24 mouse cellular contexts compared by ENCODE assay signal in the genomic region with DNA sequence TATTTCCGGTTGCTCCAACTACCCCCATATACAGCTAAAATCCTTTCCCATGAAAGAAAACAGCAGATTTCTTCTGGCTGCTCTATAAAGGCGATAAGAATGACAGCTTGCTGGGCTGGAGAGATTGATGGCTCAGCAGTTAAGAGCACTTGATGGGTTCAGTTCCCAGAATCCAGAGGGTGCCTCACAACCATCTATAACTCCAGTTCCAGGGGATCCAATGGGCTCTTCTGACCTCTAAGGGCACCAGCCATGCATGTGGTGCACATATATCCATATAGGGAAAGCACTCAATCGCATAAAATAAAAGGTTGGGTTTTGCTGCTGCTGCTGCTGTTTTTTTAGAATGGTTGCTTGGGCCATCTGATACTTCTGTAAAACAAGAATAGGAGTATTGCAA.
DNase-seq lines count a peak whose midpoint lies in the region; ATAC-seq and TF ChIP-seq lines count a peak whose summit lies in the region.
"Had no signal": no experiment of that assay in that cellular context is flagged by ENCODE, and none has a peak within 500 bp of the region (broad histone marks: within the 10 kb centered on the region; RNA-seq: fewer than 3 reads in every experiment).

No protein-coding gene starts in this region.

- 0 out of 2 replicates have a peak, but pooled peaks cover 3% of the 10 kb centered on the region for H3K4me1 ChIP-seq in heart, embryonic 12.5 days (replicated peaks)
- peaks cover 31% of the 10 kb centered on the region; the same call in 1 of the 2 replicates for H3K4me1 ChIP-seq in kidney, embryonic 16.5 days (ENCODE audit: insufficient read depth, low read length)
- H3K4me1 ChIP-seq in lung, embryonic 14.5 days (ENCODE audit: insufficient read depth) = no peaks in the 10 kb centered on the region
- H3K4me1 ChIP-seq: embryonic facial prominence, embryonic 13.5 days; forebrain, embryonic 15.5 days had no signal

- DNase-seq in heart, adult 11 months = peak; percentile 25
- no peak for DNase-seq in kidney, adult 11 months
- DNase-seq in lung, embryonic 14.5 days = peak; percentile 15
- DNase-seq in lung, postnatal 10 days = no peak
- DNase-seq: adrenal gland, adult 8-10 months; adrenal gland, postnatal 25 days; cerebellum, adult 11-12 months; cerebellum, adult 8-10 months; cerebellum, postnatal 10 days; cerebellum, postnatal 36 days; embryo, embryonic 11 days; gastrocnemius, postnatal 25 days had no signal

- H3K36me3 ChIP-seq in heart, embryonic 12.5 days = no peaks in the 10 kb centered on the region
- no peaks in the 10 kb centered on the region for H3K36me3 ChIP-seq in kidney, embryonic 16.5 days (ENCODE audit: insufficient read depth, low read length)
- no peaks in the 10 kb centered on the region for H3K36me3 ChIP-seq in lung, embryonic 14.5 days (ENCODE audit: insufficient read depth)
- H3K36me3 ChIP-seq: embryonic facial prominence, embryonic 10.5 days; embryonic facial prominence, embryonic 13.5 days; forebrain, embryonic 12.5 days; forebrain, embryonic 15.5 days; heart, embryonic 10.5 days; hindbrain, embryonic 12.5 days; hindbrain, embryonic 15.5 days had no signal

- no peak overlapping the region for H3K9ac ChIP-seq in heart, embryonic 12.5 days
- H3K9ac ChIP-seq in kidney, embryonic 16.5 days (replicated peaks; ENCODE audit: low read length) = no peak overlapping the region
- H3K9ac ChIP-seq in lung, embryonic 14.5 days = no peak overlapping the region
- H3K9ac ChIP-seq: embryonic facial prominence, embryonic 13.5 days; forebrain, embryonic 12.5 days; forebrain, embryonic 15.5 days; hindbrain, embryonic 12.5 days; hindbrain, embryonic 15.5 days had no signal

- no peaks in the 10 kb centered on the region for H3K27me3 ChIP-seq in heart, embryonic 12.5 days (replicated peaks)
- H3K27me3 ChIP-seq in kidney, embryonic 16.5 days (ENCODE audit: insufficient read depth, low read length) = no peaks in the 10 kb centered on the region
- H3K27me3 ChIP-seq in lung, embryonic 14.5 days (ENCODE audit: insufficient read depth, low read length) = no peaks in the 10 kb centered on the region
- H3K27me3 ChIP-seq: forebrain, embryonic 15.5 days; hindbrain, embryonic 12.5 days; hindbrain, embryonic 15.5 days had no signal

- 66% methylated on average over 3 of the region's 3 CpGs for WGBS in heart, embryonic 12.5 days
- 32% methylated on average over 3 of the region's 3 CpGs for WGBS in kidney, embryonic 16.5 days
- WGBS in lung, embryonic 14.5 days = 38% methylated on average over 3 of the region's 3 CpGs

- ATAC-seq in heart, embryonic 12.5 days (ENCODE audit: insufficient number of reproducible peaks, low FRiP score) = no peak
- ATAC-seq in kidney, embryonic 16.5 days (ENCODE audit: low FRiP score, low TSS enrichment) = peak; percentile 68
- ATAC-seq in lung, embryonic 14.5 days (ENCODE audit: insufficient read depth) = no peak
- ATAC-seq: activated CD4-positive, CD25-positive, alpha-beta regulatory T cell, adult 4 months; forebrain, embryonic 15.5 days had no signal

- H3K27ac ChIP-seq in heart, embryonic 12.5 days (ENCODE audit: poor library complexity, severe bottlenecking) = no peak overlapping the region
- peak overlapping the region; percentile 84 for H3K27ac ChIP-seq in kidney, embryonic 16.5 days (ENCODE audit: low read length)
- H3K27ac ChIP-seq in lung, embryonic 14.5 days (ENCODE audit: low read depth) = no peak overlapping the region
- H3K27ac ChIP-seq: embryonic facial prominence, embryonic 10.5 days; embryonic facial prominence, embryonic 13.5 days; forebrain, embryonic 12.5 days; forebrain, embryonic 15.5 days; heart, adult 2 months; heart, embryonic 10.5 days; hindbrain, embryonic 12.5 days; hindbrain, embryonic 15.5 days had no signal

- peaks cover 4% of the 10 kb centered on the region; the same call in 1 of the 2 replicates for H3K9me3 ChIP-seq in heart, embryonic 12.5 days (replicated peaks)
- no peaks in the 10 kb centered on the region for H3K9me3 ChIP-seq in kidney, embryonic 16.5 days (ENCODE audit: low read length)
- no peaks in the 10 kb centered on the region for H3K9me3 ChIP-seq in lung, embryonic 14.5 days (ENCODE audit: low read depth, low read length)
- H3K9me3 ChIP-seq: embryonic facial prominence, embryonic 10.5 days; embryonic facial prominence, embryonic 13.5 days; forebrain, embryonic 12.5 days; forebrain, embryonic 15.5 days; heart, embryonic 10.5 days; hindbrain, embryonic 12.5 days; hindbrain, embryonic 15.5 days had no signal

- no peak overlapping the region for H3K4me3 ChIP-seq in heart, embryonic 12.5 days
- H3K4me3 ChIP-seq in kidney, embryonic 16.5 days (ENCODE audit: low read length) = no peak overlapping the region
- H3K4me3 ChIP-seq in lung, embryonic 14.5 days (ENCODE audit: low read depth, low read length) = no peak overlapping the region
- H3K4me3 ChIP-seq: embryonic facial prominence, embryonic 10.5 days; embryonic facial prominence, embryonic 13.5 days; erythroblast, embryonic 14.5 days; forebrain, embryonic 12.5 days; forebrain, embryonic 15.5 days; heart, adult 2 months; heart, embryonic 10.5 days; hindbrain, embryonic 12.5 days; hindbrain, embryonic 15.5 days had no signal

- TF ChIP-seq CTCF in lung, embryonic 14.5 days (IDR thresholded peaks at IDR 0.05; ENCODE audit: low read depth) = no peak

- no peak overlapping the region for H3K4me2 ChIP-seq in heart, embryonic 12.5 days
- H3K4me2 ChIP-seq in kidney, embryonic 16.5 days (replicated peaks; ENCODE audit: low read depth, low read length) = no peak overlapping the region
- H3K4me2 ChIP-seq in lung, embryonic 14.5 days = no peak overlapping the region
- H3K4me2 ChIP-seq: embryonic facial prominence, embryonic 13.5 days; forebrain, embryonic 12.5 days; forebrain, embryonic 15.5 days; hindbrain, embryonic 12.5 days; hindbrain, embryonic 15.5 days had no signal

Comparison
In these comparisons a context has a peak if more than half of its experiments do, and no peak if none do; other contexts are left out.
1. DNase-seq: peak in heart, adult 11 months (single experiment) and lung, embryonic 14.5 days (single experiment); none in kidney, adult 11 months (single experiment) and lung, postnatal 10 days (single experiment).